Mouse (Mus musculus): ENCODE measurements around the gene Itgb4. TPM values are rescaled to one million over a fixed set of nuclear protein-coding genes. Genes with fewer than 3 reads are reported as not detected.

Itgb4 gene
- total and polyA plus RNA-seq, 3 experiments = 0.69 to 0.85 TPM; not detected in 1

DNA sequence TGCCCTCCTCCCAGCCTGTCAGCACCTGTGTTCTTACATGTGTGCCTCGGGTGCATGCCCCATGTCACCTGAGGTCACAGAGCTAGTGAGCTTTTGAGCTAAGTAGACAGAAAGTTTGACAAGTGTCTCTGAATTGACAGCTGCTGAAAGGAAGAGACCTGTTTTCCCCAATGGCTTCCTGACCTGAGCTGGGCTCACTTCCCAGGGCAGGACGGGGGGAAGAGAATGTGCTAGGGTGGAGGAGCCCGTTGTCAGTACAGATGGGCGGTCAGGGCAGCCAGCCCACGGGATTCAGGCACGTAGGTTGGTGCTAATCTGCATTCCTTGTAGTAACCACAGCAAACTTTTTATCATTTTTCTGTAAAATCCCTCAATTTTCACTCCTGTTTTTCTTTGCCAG lies 66.1 kb downstream of the Itgb4 start:
- H3K79me2 ChIP-seq (ENCODE audit: control insufficient read depth, insufficient read depth, low read length, poor library complexity) = peaks cover 11% of the 10 kb centered on the region
- no peaks in the 10 kb centered on the region for H3K27me3 ChIP-seq (ENCODE audit: control insufficient read depth in 1 of 2, insufficient read depth in 2 of 2, low read length in 2 of 2)
- H3K36me3 ChIP-seq (ENCODE audit: control insufficient read depth in 1 of 2, insufficient read depth in 2 of 2, low read length in 2 of 2) = peaks cover 0 to 43% of the 10 kb centered on the region in 2 experiments; a peak in 2 of 4 replicates
- DNase-seq (ENCODE audit: low read depth, low spot score) = no peak
- H3K27ac ChIP-seq (ENCODE audit: control insufficient read depth, low read depth, low read length) = no peak overlapping the region
- no peaks in the 10 kb centered on the region for H3K4me1 ChIP-seq (ENCODE audit: control insufficient read depth in 1 of 2, insufficient read depth in 2 of 2, low read length in 2 of 2)
- no peak overlapping the region for H3K4me3 ChIP-seq (ENCODE audit: control insufficient read depth in 1 of 2, insufficient read depth in 1 of 2, low read depth in 2 of 2, low read length in 2 of 2)
- H3K9ac ChIP-seq (ENCODE audit: control insufficient read depth, low read depth, low read length, poor library complexity, severe bottlenecking) = no peak overlapping the region
- TF ChIP-seq MXI1 (IDR thresholded peaks at IDR 0.05; ENCODE audit: low read depth, low read length) = no peak
- TF ChIP-seq CHD2 (IDR thresholded peaks at IDR 0.05; ENCODE audit: low read length) = no peak
- TF ChIP-seq SIN3A (IDR thresholded peaks at IDR 0.05; ENCODE audit: low read length) = no peak
- no peak for TF ChIP-seq E2F4 (IDR thresholded peaks at IDR 0.05; ENCODE audit: borderline replicate concordance, low read depth, low read length)
- no peak for TF ChIP-seq CTCF (IDR thresholded peaks at IDR 0.05 in 2 of 3, conservative IDR thresholded peaks at IDR 0.05 in 1 of 3; ENCODE audit: control insufficient read depth in 1 of 3, insufficient read depth in 1 of 3, low read depth in 2 of 3, low read length in 3 of 3, poor library complexity in 1 of 3, severe bottlenecking in 1 of 3)
- no peak for TF ChIP-seq ELF1 (IDR thresholded peaks at IDR 0.05; ENCODE audit: low read depth, low read length)
- no peak for TF ChIP-seq EP300 (IDR thresholded peaks at IDR 0.05; ENCODE audit: low read depth in 1 of 2, low read length in 2 of 2)
- TF ChIP-seq POLR2AphosphoS2 (IDR thresholded peaks at IDR 0.05; ENCODE audit: low read length) = no peak
- TF ChIP-seq ETS1 (IDR thresholded peaks at IDR 0.05; ENCODE audit: low read depth, low read length) = no peak
- no peak for TF ChIP-seq POLR2AphosphoS5 (IDR thresholded peaks at IDR 0.05; ENCODE audit: borderline replicate concordance, low read depth, low read length)
- TF ChIP-seq CHD1 (IDR thresholded peaks at IDR 0.05; ENCODE audit: low read depth, low read length) = no peak
- H3K9me3 ChIP-seq (replicated peaks; ENCODE audit: insufficient read depth, low read length) = no peaks in the 10 kb centered on the region

DNA sequence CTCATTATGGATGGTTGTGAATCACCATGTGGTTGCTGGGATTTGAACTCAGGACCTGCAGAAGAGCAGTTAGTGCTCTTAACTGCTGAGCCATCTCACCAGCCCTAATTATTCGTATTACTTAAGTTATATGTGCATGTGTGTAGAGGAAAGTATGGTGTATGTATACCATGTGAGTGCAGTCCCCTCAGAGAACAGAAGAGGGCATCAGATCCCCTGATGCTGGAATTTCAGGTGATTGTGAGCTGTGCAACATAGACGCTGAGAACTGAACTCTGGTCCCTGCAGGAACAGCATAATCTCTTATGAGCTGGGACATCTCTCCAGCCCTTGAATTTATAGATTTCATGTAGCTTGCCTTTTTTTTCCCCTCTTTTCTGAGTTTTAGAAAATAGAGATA lies 67.3 kb downstream of the Itgb4 start:
- H3K4me3 ChIP-seq (ENCODE audit: control insufficient read depth in 1 of 2, insufficient read depth in 1 of 2, low read depth in 2 of 2, low read length in 2 of 2) = no peak overlapping the region
- peaks cover 4% of the 10 kb centered on the region for H3K79me2 ChIP-seq (ENCODE audit: control insufficient read depth, insufficient read depth, low read length, poor library complexity)
- peak; percentile 46 for DNase-seq (ENCODE audit: low read depth, low spot score)
- H3K36me3 ChIP-seq (ENCODE audit: control insufficient read depth in 1 of 2, insufficient read depth in 2 of 2, low read length in 2 of 2) = peaks cover 0 to 39% of the 10 kb centered on the region in 2 experiments; a peak in 2 of 4 replicates
- TF ChIP-seq CTCF (IDR thresholded peaks at IDR 0.05 in 2 of 3, conservative IDR thresholded peaks at IDR 0.05 in 1 of 3; ENCODE audit: control insufficient read depth in 1 of 3, insufficient read depth in 1 of 3, low read depth in 2 of 3, low read length in 3 of 3, poor library complexity in 1 of 3, severe bottlenecking in 1 of 3) (peak in 2 of 3 experiments; percentile 37 to 46; a peak in 4 of 6 replicates), POLR2AphosphoS2 (IDR thresholded peaks at IDR 0.05; ENCODE audit: low read length) (no peak), UBTF (IDR thresholded peaks at IDR 0.05; ENCODE audit: borderline replicate concordance, insufficient read depth, low read depth, low read length) (no peak), RAD21 (IDR thresholded peaks at IDR 0.05; ENCODE audit: low read depth, low read length) (peak; percentile 19), ZKSCAN1 (IDR thresholded peaks at IDR 0.05; ENCODE audit: low read depth, low read length) (no peak), SMC3 (IDR thresholded peaks at IDR 0.05; ENCODE audit: low read depth, low read length) (peak; percentile 34; the same call in 1 of the 2 replicates), BHLHE40 (IDR thresholded peaks at IDR 0.05; ENCODE audit: borderline replicate concordance, low read depth, low read length) (no peak), POLR2A (IDR thresholded peaks at IDR 0.05; ENCODE audit: control insufficient read depth in 1 of 2, insufficient read depth in 1 of 2, low read depth in 1 of 2, low read length in 2 of 2, poor library complexity in 1 of 2) (no peak), MAX (IDR thresholded peaks at IDR 0.05; ENCODE audit: low read length) (no peak), CHD1 (IDR thresholded peaks at IDR 0.05; ENCODE audit: low read depth, low read length) (no peak)
- no peak overlapping the region for H3K9ac ChIP-seq (ENCODE audit: control insufficient read depth, low read depth, low read length, poor library complexity, severe bottlenecking)
- no peaks in the 10 kb centered on the region for H3K27me3 ChIP-seq (ENCODE audit: control insufficient read depth in 1 of 2, insufficient read depth in 2 of 2, low read length in 2 of 2)
- no peak overlapping the region for H3K27ac ChIP-seq (ENCODE audit: control insufficient read depth, low read depth, low read length)
- H3K9me3 ChIP-seq (replicated peaks; ENCODE audit: insufficient read depth, low read length) = no peaks in the 10 kb centered on the region
- H3K4me1 ChIP-seq (ENCODE audit: control insufficient read depth in 1 of 2, insufficient read depth in 2 of 2, low read length in 2 of 2) = no peaks in the 10 kb centered on the region

Data from MEL (cell line).